Mouse (Mus musculus): Measurements from ENCODE around the gene D130043K22Rik.

DNA sequence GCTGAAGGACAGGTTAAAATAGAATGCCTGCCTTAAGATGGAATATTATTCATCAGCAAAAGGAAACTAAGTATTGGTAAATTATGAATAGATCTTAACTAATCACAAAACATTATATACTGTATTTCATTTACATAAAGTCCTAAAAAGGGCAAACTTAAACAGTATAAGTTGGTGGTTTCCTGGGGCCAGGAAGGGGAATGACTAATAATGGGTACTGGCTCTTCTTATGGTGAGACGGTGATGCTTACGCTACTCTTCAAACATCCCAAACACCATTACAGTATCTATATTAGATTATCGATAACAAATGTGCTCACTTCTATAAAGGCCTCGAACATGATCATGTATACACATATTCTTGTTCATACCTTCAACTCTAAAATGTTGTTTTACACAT lies 46.2 kb upstream of the D130043K22Rik start:
- TF ChIP-seq CTCF (IDR thresholded peaks at IDR 0.05; ENCODE audit: extremely low read depth, insufficient read depth, insufficient read length, insufficient replicate concordance) (no peak), POLR2A (IDR thresholded peaks at IDR 0.05; ENCODE audit: low read depth, low read length) (no peak)

Measured in spleen, adult 2 months (tissue).